Mouse (Mus musculus) liver, embryonic 11.5 days (tissue): ENCODE data around the gene Kcnh3. TPM values are rescaled to one million over a fixed set of nuclear protein-coding genes. Genes with fewer than 3 reads are reported as not detected.

Source experiments
- ATAC-seq: fragments of 200-750 bp; cut with Nextera tagmentation; replicated peaks from 2 replicates; pipeline ENCODE4 v1.8.0; 2017; ENCODE audit warnings: moderate number of reproducible peaks, mild to moderate bottlenecking, moderate TSS enrichment, moderate library complexity; ENCODE audit not compliant: low FRiP score
- DNase-seq: peaks from one replicate; pipeline ENCODE4 v3.0.0-alpha.2; 2017; ENCODE audit warnings: low spot score
- H3K27ac ChIP-seq: fragments of 300-500 bp; sonication (generic); 2 replicates; pipeline ENCODE4 v1.5.1; 2014; ENCODE audit warnings: mild to moderate bottlenecking, low read depth, low read length, control low read depth
- H3K27me3 ChIP-seq: fragments of 300-500 bp; sonication (generic); replicated peaks from 2 replicates; pipeline ENCODE4 v1.6.1; 2014; ENCODE audit warnings: low read length, mixed read lengths; ENCODE audit not compliant: control insufficient read depth, insufficient read depth
- H3K36me3 ChIP-seq: fragments of 300-500 bp; sonication (generic); 2 replicates; pipeline ENCODE4 v1.6.1; 2014; ENCODE audit warnings: mild to moderate bottlenecking, low read length, moderate library complexity, mixed read lengths; ENCODE audit not compliant: control insufficient read depth, insufficient read depth
- H3K4me1 ChIP-seq: fragments of 300-500 bp; sonication (generic); replicated peaks from 2 replicates; pipeline ENCODE4 v1.6.1; 2014; ENCODE audit warnings: low read length, mixed read lengths; ENCODE audit not compliant: control insufficient read depth, insufficient read depth
- H3K4me2 ChIP-seq: fragments of 300-500 bp; sonication (generic); 2 replicates; pipeline ENCODE4 v1.6.1; 2014; ENCODE audit warnings: mild to moderate bottlenecking, control low read depth, moderate library complexity
- H3K4me3 ChIP-seq: fragments of 300-500 bp; sonication (generic); 2 replicates; pipeline ENCODE4 v1.5.1; 2014; ENCODE audit warnings: low read depth, low read length, control low read depth
- H3K9ac ChIP-seq: fragments of 300-500 bp; sonication (generic); 2 replicates; pipeline ENCODE4 v1.6.1; 2014; ENCODE audit warnings: low read depth, low read length, control low read depth
- H3K9me3 ChIP-seq: fragments of 300-500 bp; sonication (generic); 2 replicates; pipeline ENCODE4 v1.6.1; 2016; ENCODE audit warnings: low read length, inconsistent platforms, mixed read lengths; ENCODE audit not compliant: control insufficient read depth
- WGBS: fragments of 180-500 bp; shearing (Covaris S2); extraction: QIAGEN DNeasy Blood & Tissue Kit; methylation state at CpG from one replicate; pipeline ENCODE4 v1.1.7; 2014; 5-methylcytosine and 5-hydroxymethylcytosine counted together
- polyA plus RNA-seq: library from polyadenylated mRNA; unstranded; fragments of >200 nt; fragmentation: Nextera tagmentation; extraction: Ambion mirVana; gene quantifications from 2 replicates; pipeline ENCODE4 v1.2.1, GENCODE M21; 2014

Gene Kcnh3
- polyA plus RNA-seq, 1 experiment from 2014 or later, result 0.15 TPM

DNA sequence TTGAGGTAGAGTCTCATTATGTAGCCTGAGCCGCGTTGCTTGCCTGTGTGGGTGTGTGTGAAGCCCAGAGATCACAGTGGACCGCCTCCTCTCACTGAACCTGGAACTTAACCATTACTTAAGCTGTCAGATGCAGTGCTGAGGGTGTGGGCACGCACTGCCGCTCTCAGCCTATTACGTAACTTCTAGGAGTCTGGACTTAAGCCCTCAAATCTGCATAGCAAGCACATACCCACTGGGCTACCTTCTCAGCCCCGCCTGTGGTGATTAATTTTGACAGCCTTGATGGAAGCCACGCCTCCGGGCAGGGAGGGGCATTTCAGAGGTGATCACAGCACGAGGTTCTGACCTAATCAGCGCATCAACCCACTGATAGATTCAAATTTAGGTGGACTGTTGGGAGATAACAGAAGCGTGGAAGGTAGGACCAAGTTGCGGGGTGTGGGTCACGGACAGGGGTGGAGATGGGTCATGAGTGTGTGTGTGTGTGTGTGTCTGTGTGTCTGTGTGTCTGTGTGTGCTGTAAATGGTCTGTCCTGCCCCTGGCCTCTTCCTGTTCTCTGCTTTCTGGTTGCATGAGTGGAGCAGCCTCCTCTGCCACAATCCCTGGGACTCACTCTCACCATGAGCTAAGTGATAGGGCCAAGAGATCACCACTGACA, 60.0 kb downstream of the Kcnh3 start:
- H3K4me1 ChIP-seq, result peaks cover 18% of the 10 kb centered on the region
- ATAC-seq, result peak; percentile 75
- H3K27ac ChIP-seq, result no peak overlapping the region
- H3K9me3 ChIP-seq, result no peaks in the 10 kb centered on the region
- no peaks in the 10 kb centered on the region for H3K36me3 ChIP-seq
- 23% methylated on average over 14 of the region's 14 CpGs for WGBS
- H3K4me3 ChIP-seq, result no peak overlapping the region
- peak overlapping the region; percentile 48 for H3K4me2 ChIP-seq
- no peak overlapping the region for H3K9ac ChIP-seq
- DNase-seq, result peak; percentile 67
- H3K27me3 ChIP-seq, result 0 out of 2 replicates have a peak, but pooled peaks cover 3% of the 10 kb centered on the region

DNA sequence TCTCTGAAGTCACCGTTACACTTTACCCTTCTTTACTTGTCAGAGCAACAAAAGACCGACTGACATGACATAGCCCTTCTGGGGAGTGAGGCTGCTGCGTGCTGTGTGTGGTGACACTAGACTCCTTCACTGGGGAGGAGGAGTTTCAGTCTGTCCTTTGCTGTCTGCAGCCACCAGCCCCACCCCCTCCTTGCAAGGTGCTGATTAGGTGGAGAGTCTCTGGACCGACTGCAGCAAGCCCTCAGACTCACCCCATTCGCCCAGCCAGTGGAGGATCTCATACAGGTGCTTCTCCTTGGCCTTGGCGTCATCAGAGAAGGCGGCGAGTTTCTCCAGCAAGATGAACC, 60.5 kb downstream of the Kcnh3 start:
- no peak overlapping the region for H3K4me3 ChIP-seq
- H3K9ac ChIP-seq, result no peak overlapping the region
- no peaks in the 10 kb centered on the region for H3K27me3 ChIP-seq
- ATAC-seq, result peak; percentile 82
- DNase-seq, result peak; percentile 45
- H3K36me3 ChIP-seq, result no peaks in the 10 kb centered on the region
- 44% methylated on average over 8 of the region's 8 CpGs for WGBS
- no peaks in the 10 kb centered on the region for H3K9me3 ChIP-seq
- H3K4me2 ChIP-seq, result peak overlapping the region; percentile 48; the same call in 1 of the 2 replicates
- H3K4me1 ChIP-seq, result peaks cover 18% of the 10 kb centered on the region
- H3K27ac ChIP-seq, result no peak overlapping the region

DNA sequence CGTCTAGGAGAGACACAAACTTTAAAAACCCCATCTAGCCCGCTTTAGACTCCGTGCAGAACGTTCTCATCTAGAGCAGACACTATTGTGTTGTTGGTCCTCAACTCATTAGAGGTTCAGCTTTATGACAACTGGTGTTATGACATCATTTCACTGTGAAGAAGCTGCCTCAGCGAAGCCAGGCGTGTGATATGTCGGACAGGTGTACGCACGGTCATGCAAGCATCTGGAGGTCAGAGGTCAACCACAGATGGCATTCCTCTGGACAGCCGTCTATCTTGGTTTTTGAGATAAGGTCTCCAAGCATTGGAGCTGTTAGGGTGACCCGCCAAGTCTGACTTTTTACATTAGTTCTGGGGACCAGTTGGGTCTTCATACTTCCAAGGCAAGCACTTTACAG, 65.9 kb downstream of the Kcnh3 start:
- no peak overlapping the region for H3K27ac ChIP-seq
- no peaks in the 10 kb centered on the region for H3K36me3 ChIP-seq
- DNase-seq (no peak), ATAC-seq (no peak)
- H3K4me2 ChIP-seq, result no peak overlapping the region
- no peak overlapping the region for H3K4me3 ChIP-seq
- WGBS, result 78% methylated on average over 11 of the region's 11 CpGs
- H3K4me1 ChIP-seq, result 0 out of 2 replicates have a peak, but pooled peaks cover under 1% of the 10 kb centered on the region
- no peak overlapping the region for H3K9ac ChIP-seq
- no peaks in the 10 kb centered on the region for H3K9me3 ChIP-seq
- no peaks in the 10 kb centered on the region for H3K27me3 ChIP-seq

Other genes with a start within 250 kb of the Kcnh3 start
- gene Tuba1c, start 195.0 kb upstream of the Kcnh3 start, polyA plus RNA-seq, result 202 and 214 TPM in 2 replicates
- 0.36 and 0.90 TPM in 2 replicates for gene Prph, start 169.7 kb upstream of the Kcnh3 start, polyA plus RNA-seq
- gene Troap, start 150.3 kb upstream of the Kcnh3 start, polyA plus RNA-seq, result 26.5 and 27.8 TPM in 2 replicates
- 0.25 TPM in 1 of 2 replicates, not detected in the other for gene C1ql4, start 137.0 kb upstream of the Kcnh3 start, polyA plus RNA-seq
- gene Dnajc22, start 131.7 kb upstream of the Kcnh3 start, polyA plus RNA-seq, result 17.1 and 19.8 TPM in 2 replicates
- gene Spats2, start 98.9 kb upstream of the Kcnh3 start, polyA plus RNA-seq, result 32.9 and 35.0 TPM in 2 replicates
- 113 and 123 TPM in 2 replicates for gene Mcrs1, start 27.1 kb downstream of the Kcnh3 start, polyA plus RNA-seq
- gene Prpf40b, start 70.2 kb downstream of the Kcnh3 start, polyA plus RNA-seq, result 27.7 and 30.5 TPM in 2 replicates
- gene Fam186b, start 71.0 kb downstream of the Kcnh3 start, polyA plus RNA-seq, result 0.08 and 0.09 TPM in 2 replicates
- 12.8 and 13.3 TPM in 2 replicates for gene Fmnl3, start 145.6 kb downstream of the Kcnh3 start, polyA plus RNA-seq
- 256 and 273 TPM in 2 replicates for gene Tmbim6, start 168.0 kb downstream of the Kcnh3 start, polyA plus RNA-seq
- 5.6 and 6.0 TPM in 2 replicates for gene Nckap5l, start 232.9 kb downstream of the Kcnh3 start, polyA plus RNA-seq
- 10.5 and 12.1 TPM in 2 replicates for gene Bcdin3d, start 249.9 kb downstream of the Kcnh3 start, polyA plus RNA-seq